25 mouse cellular contexts compared by ENCODE assay signal in the genomic region with DNA sequence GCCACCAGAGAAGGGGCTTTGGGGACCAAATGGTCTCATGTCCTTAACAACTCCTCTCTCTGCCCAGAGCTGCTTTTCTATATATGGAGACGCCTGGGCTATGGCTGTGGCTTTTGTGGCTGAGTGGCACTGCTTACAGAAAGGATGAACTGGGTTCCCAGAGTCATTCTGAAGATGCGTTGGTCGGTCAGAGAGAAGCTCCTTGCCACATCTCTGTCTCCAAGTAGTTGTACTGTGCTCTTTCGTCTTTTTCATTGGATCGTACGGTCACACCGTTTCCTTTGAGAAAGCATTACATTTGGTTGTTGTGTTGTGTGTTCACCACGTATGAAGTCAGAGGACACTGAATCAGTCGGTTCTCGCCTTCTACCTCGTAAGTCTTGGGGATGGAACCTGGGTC. TPM values are rescaled to one million over a fixed set of nuclear protein-coding genes. Genes with fewer than 3 reads are reported as not detected.
DNase-seq lines count a peak whose midpoint lies in the region; ATAC-seq and TF ChIP-seq lines count a peak whose summit lies in the region.
"Had no signal": no experiment of that assay in that cellular context is flagged by ENCODE, and none has a peak within 500 bp of the region (broad histone marks: within the 10 kb centered on the region; RNA-seq: fewer than 3 reads in every experiment).

No protein-coding gene starts in this region.

- intact Hi-C loops in heart, postnatal 36 days (cut with DNase I): no loop called here
- intact Hi-C loops in heart, adult 2 months (cut with DNase I): no loop called here

- 85% methylated on average over 11 of the region's 11 CpGs for WGBS in heart, embryonic 15.5 days
- 94% methylated on average over 11 of the region's 11 CpGs for WGBS in heart, adult 2 months

- no peak for ATAC-seq in heart, embryonic 15.5 days (replicated peaks; ENCODE audit: insufficient number of reproducible peaks, insufficient read depth, low FRiP score, low read depth)
- ATAC-seq in granulocyte monocyte progenitor cell, adult 5-6 weeks (replicated peaks; ENCODE audit: poor library complexity, severe bottlenecking): no peak
- ATAC-seq: forebrain, embryonic 13.5 days; intestine, embryonic 15.5 days; midbrain, embryonic 15.5 days had no signal

- H3K4me1 ChIP-seq in heart, embryonic 15.5 days (replicated peaks): peaks cover 74% of the 10 kb centered on the region
- H3K4me1 ChIP-seq in heart, adult 2 months (ENCODE audit: control insufficient read depth, insufficient read depth, low read length): peaks cover 44% of the 10 kb centered on the region

- H3K36me3 ChIP-seq in heart, embryonic 15.5 days: no peaks in the 10 kb centered on the region
- no peaks in the 10 kb centered on the region; the same call in 1 of the 2 replicates for H3K36me3 ChIP-seq in heart, adult 2 months (ENCODE audit: control insufficient read depth, insufficient read depth, low read length)
- H3K36me3 ChIP-seq: hindbrain, embryonic 15.5 days; intestine, embryonic 15.5 days; midbrain, embryonic 15.5 days; neural tube, embryonic 15.5 days had no signal

- H3K27ac ChIP-seq in heart, embryonic 15.5 days: peak overlapping the region; percentile 28; the same call in 1 of the 2 replicates
- no peak overlapping the region for H3K27ac ChIP-seq in heart, adult 2 months
- H3K27ac ChIP-seq: forebrain, embryonic 13.5 days; hindbrain, embryonic 15.5 days; intestine, embryonic 15.5 days; left cerebral cortex, adult 2 months; liver, embryonic 13.5 days; stomach, postnatal 0 days had no signal

- peak; percentile 76 for DNase-seq in heart, adult 11 months
- DNase-seq in heart, postnatal 36 days: no peak
- DNase-seq in heart, adult 2 months: no peak
- peak; percentile 62 for DNase-seq in CD4-positive helper T cell, adult 2 months (ENCODE audit: low read depth, low spot score)
- DNase-seq in naive thymus-derived CD4-positive, alpha-beta T cell, adult 2 months (ENCODE audit: low read depth): peak; percentile 50
- DNase-seq: adrenal gland, postnatal 25 days; cerebellum, adult 8-10 months; cerebellum, postnatal 36 days; embryo, embryonic 11 days; gastrocnemius, postnatal 10 days; kidney, adult 8-10 months; kidney, postnatal 10 days; liver, embryonic 13.5 days; lung, adult 2 months; lung, postnatal 14 days; thymus, adult 2 months had no signal

- TF ChIP-seq CTCF in heart, adult 2 months (IDR thresholded peaks at IDR 0.05): no peak

- no peak for TF ChIP-seq POLR2A in heart, adult 2 months (IDR thresholded peaks at IDR 0.05; ENCODE audit: insufficient read depth, low read depth, low read length)

- H3K9me3 ChIP-seq in heart, embryonic 15.5 days (replicated peaks): no peaks in the 10 kb centered on the region
- H3K9me3 ChIP-seq: forebrain, embryonic 13.5 days; hindbrain, embryonic 15.5 days; intestine, embryonic 15.5 days; liver, embryonic 13.5 days; midbrain, embryonic 15.5 days; neural tube, embryonic 15.5 days had no signal

- H3K79me2 ChIP-seq in heart, adult 2 months (replicated peaks; ENCODE audit: control insufficient read depth, insufficient read depth, low read length): peaks cover 6% of the 10 kb centered on the region

- no peak overlapping the region for H3K4me2 ChIP-seq in heart, embryonic 15.5 days
- H3K4me2 ChIP-seq: forebrain, embryonic 13.5 days; hindbrain, embryonic 15.5 days; intestine, embryonic 15.5 days; liver, embryonic 13.5 days; midbrain, embryonic 15.5 days; neural tube, embryonic 15.5 days had no signal

- no peak overlapping the region for H3K9ac ChIP-seq in heart, embryonic 15.5 days
- no peak overlapping the region for H3K9ac ChIP-seq in heart, adult 2 months (ENCODE audit: low read depth, low read length)
- H3K9ac ChIP-seq: forebrain, embryonic 13.5 days; hindbrain, embryonic 15.5 days; intestine, embryonic 15.5 days; liver, embryonic 13.5 days; midbrain, embryonic 15.5 days; neural tube, embryonic 15.5 days had no signal

- no peak overlapping the region for H3K4me3 ChIP-seq in heart, embryonic 15.5 days
- H3K4me3 ChIP-seq in heart, adult 2 months: no peak overlapping the region
- H3K4me3 ChIP-seq: forebrain, embryonic 13.5 days; hindbrain, embryonic 15.5 days; intestine, embryonic 15.5 days; left cerebral cortex, adult 2 months; liver, embryonic 13.5 days; midbrain, embryonic 15.5 days; neural tube, embryonic 15.5 days had no signal

- no peaks in the 10 kb centered on the region for H3K27me3 ChIP-seq in heart, embryonic 15.5 days
- no peaks in the 10 kb centered on the region for H3K27me3 ChIP-seq in heart, adult 2 months (ENCODE audit: control insufficient read depth, insufficient read depth, low read length)
- H3K27me3 ChIP-seq: forebrain, embryonic 13.5 days; hindbrain, embryonic 15.5 days; intestine, embryonic 15.5 days; liver, embryonic 13.5 days; midbrain, embryonic 15.5 days; neural tube, embryonic 15.5 days had no signal

- no peak for TF ChIP-seq EP300 in heart, adult 2 months (IDR thresholded peaks at IDR 0.05; ENCODE audit: insufficient read depth, low read depth, low read length)

RNA-seq across cellular contexts. Expression of a gene that starts 8.8 kb away (rescaled TPM):
- total RNA-seq in heart, postnatal 36 days (2021): 10 to 100 TPM; 19.5 to 22.3 TPM
- polyA plus RNA-seq in heart, embryonic 15.5 days (2015; fragmentation: Nextera tagmentation; extraction: Ambion mirVana): 44.8 and 45.1 TPM in 2 replicates
- 10 to 100 TPM; 21.4 to 23.2 TPM for total RNA-seq in heart, adult 2 months (2021)
- 15.7 and 17.6 TPM in 2 replicates for polyA plus RNA-seq in heart, adult 2 months (2012; rRNA removed)
- total RNA-seq in granulocyte monocyte progenitor cell, adult 5-6 weeks (2014; fragmentation: Nextera tagmentation): 20.9 and 31.6 TPM in 2 replicates
- total RNA-seq in granulocyte monocyte progenitor cell, adult 5-6 weeks (2017): 28.7 and 37.3 TPM in 2 replicates

Comparison
In these comparisons a context has a peak if more than half of its experiments do, and no peak if none do; other contexts are left out.
1. DNase-seq: peak in heart, adult 11 months (single experiment), CD4-positive helper T cell, adult 2 months (single experiment) and naive thymus-derived CD4-positive, alpha-beta T cell, adult 2 months (single experiment); none in heart, postnatal 36 days (0 of 2) and heart, adult 2 months (0 of 2).